Mouse (Mus musculus): Measurements from ENCODE around the gene Zfp536.
A peak's percentile ranks its signal among the peaks of the same experiment; 100 is the strongest.
"Not testable (repeated sequence)": the region's sequence is repeated elsewhere in the genome, so short reads cannot be mapped to it uniquely, and the experiment has no call there.

Zfp536 gene

GRCm38 (mm10) chr7:37758886-37759285, 14.6 kb downstream of the Zfp536 start:
- ATAC-seq (ENCODE audit: low TSS enrichment): no peak

GRCm38 (mm10) chr7:37753024-37753423, 20.4 kb downstream of the Zfp536 start:
- no peak for ATAC-seq (ENCODE audit: low TSS enrichment)

GRCm38 (mm10) chr7:37746133-37746761, 27.2 kb downstream of the Zfp536 start:
- no peak for ATAC-seq (ENCODE audit: low TSS enrichment)

GRCm38 (mm10) chr7:37743350-37743749, 30.1 kb downstream of the Zfp536 start:
- ATAC-seq (ENCODE audit: low TSS enrichment): no peak

- ATAC-seq (ENCODE audit: low TSS enrichment): no peak
Measured at GRCm38 (mm10) chr7:37737191-37737590, 36.2 kb downstream of the Zfp536 start.

- ATAC-seq (ENCODE audit: low TSS enrichment): no peak
Measured at GRCm38 (mm10) chr7:37736413-37736720, 37.1 kb downstream of the Zfp536 start.

DNA sequence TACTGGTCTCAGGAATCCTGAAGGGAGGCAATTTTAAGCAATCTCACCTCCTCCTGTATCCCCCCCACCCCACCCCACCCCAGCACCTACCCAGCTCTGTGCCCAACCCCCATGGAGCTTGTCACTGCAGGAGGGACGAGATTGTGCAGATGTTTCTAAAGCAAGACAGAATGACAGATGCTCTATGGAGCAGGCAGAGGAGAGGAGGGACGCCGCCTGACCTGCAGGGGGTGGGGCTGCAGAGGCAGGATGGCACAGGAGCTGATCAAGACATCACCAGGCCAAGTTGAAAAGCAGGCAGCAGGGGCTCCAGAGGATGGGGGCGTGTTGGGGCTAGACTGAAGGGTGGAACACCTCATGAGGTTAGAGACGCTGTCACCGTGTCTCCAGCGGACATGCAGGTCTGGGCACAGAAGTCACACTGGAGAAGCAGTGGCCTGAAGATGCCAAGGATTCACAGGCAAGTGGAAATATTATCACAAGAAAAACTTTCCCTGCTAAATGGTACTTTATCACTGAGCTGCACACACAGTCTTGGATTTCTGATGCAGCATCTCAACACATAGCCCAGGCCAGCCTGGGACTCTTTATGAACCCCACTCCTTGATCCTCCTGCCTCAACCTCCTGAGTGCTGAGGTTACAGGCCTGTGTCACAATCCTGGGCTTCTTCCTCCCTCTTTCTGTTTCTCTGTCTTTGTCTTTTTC, 37.6 kb downstream of the Zfp536 start:
- no peak for ATAC-seq (ENCODE audit: low TSS enrichment)

DNA sequence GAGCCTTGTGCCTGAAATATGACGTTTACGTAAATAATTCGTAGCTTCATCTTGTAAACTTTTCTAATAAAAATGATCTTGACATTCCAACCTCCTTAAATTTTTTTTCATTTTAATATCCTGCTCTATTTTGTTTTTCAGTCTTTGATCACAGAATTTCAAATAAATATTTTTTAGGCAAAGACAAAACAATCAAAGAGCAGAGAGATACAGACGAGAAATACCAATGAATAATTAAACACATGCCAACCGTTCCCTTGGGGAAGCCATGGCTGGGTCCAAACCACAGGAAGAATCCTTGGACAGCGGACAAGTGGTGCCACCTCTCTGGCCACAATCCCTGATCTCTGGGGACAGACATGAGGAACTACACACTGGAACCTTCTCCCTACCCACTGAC, 38.3 kb downstream of the Zfp536 start:
- ATAC-seq (ENCODE audit: low TSS enrichment): no peak

GRCm38 (mm10) chr7:37734576-37734975, 38.9 kb downstream of the Zfp536 start:
- no peak for ATAC-seq (ENCODE audit: low TSS enrichment)

- no peak for ATAC-seq (ENCODE audit: low TSS enrichment)
Measured at GRCm38 (mm10) chr7:37733996-37734395, 39.4 kb downstream of the Zfp536 start.

GRCm38 (mm10) chr7:37732741-37733140, 40.7 kb downstream of the Zfp536 start:
- no peak for ATAC-seq (ENCODE audit: low TSS enrichment)

DNA sequence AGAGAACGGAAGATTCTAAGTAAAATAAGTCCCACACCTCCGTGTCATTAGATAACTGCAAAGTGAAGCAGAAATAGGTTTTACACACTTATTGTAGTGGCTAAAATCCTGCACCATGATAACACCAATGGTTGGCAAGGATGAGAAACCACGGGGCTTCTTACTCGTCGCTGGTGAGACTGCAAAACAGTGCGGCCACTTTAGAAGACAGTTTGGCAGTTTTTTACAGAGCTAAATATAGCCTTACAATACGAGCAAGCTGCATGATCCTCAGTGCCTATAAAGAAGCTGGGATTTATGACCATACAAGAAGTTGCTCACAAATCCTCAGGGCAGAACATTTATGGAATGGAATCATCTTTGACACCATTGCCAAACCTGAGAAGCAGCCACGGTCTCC, 45.7 kb downstream of the Zfp536 start:
- no peak for ATAC-seq (ENCODE audit: low TSS enrichment)

DNA sequence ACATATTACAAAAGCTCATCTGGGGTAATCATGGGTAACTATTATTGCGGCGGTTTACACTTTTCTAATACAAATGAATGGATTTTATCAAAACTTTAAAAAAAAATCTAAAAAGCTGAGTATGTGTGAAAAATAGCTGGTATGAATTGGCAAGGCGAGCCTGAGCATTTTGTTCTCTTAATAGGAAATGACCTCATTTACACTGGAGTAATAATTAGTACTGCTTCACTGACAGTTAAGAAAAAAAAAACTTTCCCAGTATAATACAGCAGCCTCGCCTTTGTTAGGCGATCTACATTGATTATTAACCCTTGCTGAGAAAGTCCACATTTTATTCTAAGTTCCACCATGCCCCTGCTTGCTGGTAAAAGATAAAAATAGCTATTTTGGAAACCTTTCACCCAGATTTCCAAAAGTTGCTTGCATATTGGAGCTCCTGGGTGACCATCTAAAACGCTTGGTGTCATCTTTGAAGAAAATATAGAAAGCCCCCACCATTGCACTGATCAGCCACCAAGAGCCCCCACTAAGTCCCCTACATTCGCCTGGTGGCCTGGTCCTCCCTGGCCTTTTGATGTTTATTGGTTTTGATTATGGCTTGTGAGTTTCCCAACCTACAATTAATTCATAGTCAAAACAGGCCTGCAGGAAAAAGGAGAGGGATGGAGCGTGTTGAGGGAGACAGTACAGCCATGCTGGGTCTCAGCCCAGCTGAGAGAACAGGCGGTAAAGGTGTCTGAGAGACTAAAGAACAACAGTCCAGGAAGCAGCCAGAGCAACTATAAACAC, 49.2 kb downstream of the Zfp536 start:
- no peak for ATAC-seq (ENCODE audit: low TSS enrichment)

DNA sequence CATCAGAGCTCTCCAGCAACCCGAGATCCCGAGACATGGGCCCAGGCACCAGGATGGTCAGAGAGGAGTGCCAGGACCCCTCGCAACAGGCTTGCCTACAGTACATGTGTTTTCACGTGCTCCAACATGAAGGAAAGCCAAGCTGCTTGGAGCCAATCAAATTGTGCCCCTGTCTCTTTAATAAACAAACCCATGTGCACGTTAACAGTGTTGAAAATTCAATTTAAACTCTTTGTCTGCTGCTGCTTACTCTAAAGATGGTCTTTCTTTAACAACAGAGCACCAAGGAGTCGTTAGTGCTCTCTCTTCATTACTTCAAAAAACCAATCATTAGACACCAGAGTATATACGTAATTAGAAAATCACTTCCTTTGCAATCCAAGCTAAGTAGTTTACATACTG, 50.2 kb downstream of the Zfp536 start:
- no peak for ATAC-seq (ENCODE audit: low TSS enrichment)

DNA sequence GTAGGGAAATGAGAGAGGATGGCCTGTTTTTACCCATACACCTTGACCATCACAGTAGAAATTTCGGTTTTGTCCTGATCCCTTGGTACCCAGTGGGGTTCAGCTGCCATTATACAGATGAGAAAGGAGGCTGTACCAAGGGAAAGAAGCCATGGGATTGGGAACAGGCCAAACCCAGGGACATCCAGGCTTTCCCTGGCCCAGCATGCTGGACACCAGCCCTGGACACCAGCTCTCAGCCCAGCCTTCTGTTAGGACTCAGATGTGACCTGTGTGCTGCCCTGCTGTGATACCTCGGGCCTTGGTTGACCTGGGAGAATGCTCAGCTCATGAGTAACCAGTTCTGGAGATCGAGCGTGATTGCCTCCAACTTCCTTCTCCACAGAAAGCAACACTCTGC, 51.8 kb downstream of the Zfp536 start:
- ATAC-seq (ENCODE audit: low TSS enrichment): no peak

- no peak for ATAC-seq (ENCODE audit: low TSS enrichment)
Measured at GRCm38 (mm10) chr7:37718671-37719402, 54.6 kb downstream of the Zfp536 start.

DNA sequence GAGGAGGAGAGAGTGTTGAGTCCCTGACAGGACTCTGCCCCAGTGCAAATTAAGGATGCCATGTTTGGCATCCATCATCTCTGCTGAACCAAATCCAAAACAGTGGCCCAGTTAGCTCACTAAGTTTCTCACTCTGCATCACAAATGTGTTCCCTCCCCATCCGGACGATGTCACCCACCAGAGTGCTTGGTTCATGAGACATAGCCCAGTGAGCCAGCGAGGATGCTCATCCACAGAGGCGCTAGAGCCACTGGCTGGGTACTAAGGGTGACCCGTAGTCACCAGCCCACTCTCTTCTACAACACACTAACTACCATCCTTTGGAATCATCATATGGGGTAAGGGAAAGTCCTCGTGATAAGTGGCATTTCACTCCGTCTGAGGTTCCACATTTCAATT, 56.4 kb downstream of the Zfp536 start:
- ATAC-seq (ENCODE audit: low TSS enrichment): no peak

DNA sequence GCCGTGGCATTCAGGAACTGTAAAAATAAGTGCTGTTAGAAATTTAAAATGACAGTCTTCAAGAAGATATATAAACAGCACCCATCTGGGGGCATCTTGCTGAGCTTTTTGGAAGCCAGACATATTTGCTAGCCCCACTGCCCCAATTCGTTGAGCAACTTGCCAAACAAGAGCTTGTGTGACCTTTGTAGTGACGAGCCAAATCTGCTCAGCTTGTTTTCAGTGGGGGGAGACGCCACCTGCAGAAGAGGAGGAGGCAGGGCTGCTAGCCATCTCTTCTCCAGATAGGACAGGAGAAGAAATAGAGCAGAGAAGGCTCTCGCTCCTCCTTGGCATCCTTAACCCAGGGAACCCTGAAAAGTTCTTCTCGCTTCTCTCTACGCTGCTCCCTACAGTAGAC, 56.8 kb downstream of the Zfp536 start:
- peak; percentile 13; the same call in 1 of the 2 replicates for ATAC-seq (ENCODE audit: low TSS enrichment)

- ATAC-seq (ENCODE audit: low TSS enrichment): peak; percentile 78; the same call in 1 of the 2 replicates
Measured at GRCm38 (mm10) chr7:37704464-37704863, 69.0 kb downstream of the Zfp536 start.

DNA sequence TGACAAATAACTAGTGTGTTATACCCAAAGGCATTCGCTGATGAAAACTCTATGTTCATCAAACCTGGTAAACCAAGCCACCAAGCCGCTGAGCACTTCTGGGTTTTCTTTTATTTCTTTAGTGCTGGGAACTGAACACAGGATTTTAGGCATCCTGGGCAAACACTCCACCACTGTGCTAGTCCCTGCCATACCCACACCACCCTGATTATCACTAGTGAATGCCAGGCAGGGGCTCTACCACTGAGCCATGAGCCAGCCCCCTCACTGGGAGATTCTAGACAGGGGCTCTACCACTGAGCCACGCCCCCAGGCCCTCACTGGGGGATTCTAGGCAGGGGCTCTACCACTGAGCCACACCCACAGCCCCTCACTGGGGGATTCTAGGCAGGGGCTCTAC, 76.1 kb downstream of the Zfp536 start:
- not testable (repeated sequence) for ATAC-seq (ENCODE audit: low TSS enrichment)

GRCm38 (mm10) chr7:37695066-37695465, 78.4 kb downstream of the Zfp536 start:
- no peak for ATAC-seq (ENCODE audit: low TSS enrichment)

- ATAC-seq (ENCODE audit: low TSS enrichment): no peak
Measured at GRCm38 (mm10) chr7:37690606-37691005, 82.8 kb downstream of the Zfp536 start.
